Mouse (Mus musculus): ENCODE data around the gene Jsrp1.

Jsrp1 gene

DNA sequence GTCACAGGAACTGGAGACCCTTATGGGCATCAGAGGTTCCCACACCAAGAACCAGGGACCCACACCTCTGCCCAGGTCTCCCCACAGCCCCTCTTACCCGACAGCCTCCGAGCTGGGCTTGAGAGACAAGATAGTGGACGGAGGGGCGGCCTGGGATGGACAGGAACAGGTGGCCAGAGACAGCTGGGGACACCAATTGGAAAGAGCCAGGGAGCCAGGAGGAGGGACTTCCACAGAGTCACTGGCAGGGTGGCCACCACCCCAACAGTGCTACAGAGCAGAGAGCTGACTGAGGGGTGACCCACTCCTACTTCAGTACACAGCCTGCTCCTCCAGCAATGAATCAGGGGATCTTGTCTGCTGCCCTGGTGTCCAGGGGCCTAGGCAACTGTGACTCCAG is at the start of gene Jsrp1:
Gene Jsrp1, minus strand, starts transcription at position 133 of the 400 bp plus-strand sequence.
- ATAC-seq (ENCODE audit: low TSS enrichment) = no peak

- no peak for ATAC-seq (ENCODE audit: low TSS enrichment)
Observed at GRCm38 (mm10) chr10:80862305-80862704, 49.0 kb upstream of the Jsrp1 start.

DNA sequence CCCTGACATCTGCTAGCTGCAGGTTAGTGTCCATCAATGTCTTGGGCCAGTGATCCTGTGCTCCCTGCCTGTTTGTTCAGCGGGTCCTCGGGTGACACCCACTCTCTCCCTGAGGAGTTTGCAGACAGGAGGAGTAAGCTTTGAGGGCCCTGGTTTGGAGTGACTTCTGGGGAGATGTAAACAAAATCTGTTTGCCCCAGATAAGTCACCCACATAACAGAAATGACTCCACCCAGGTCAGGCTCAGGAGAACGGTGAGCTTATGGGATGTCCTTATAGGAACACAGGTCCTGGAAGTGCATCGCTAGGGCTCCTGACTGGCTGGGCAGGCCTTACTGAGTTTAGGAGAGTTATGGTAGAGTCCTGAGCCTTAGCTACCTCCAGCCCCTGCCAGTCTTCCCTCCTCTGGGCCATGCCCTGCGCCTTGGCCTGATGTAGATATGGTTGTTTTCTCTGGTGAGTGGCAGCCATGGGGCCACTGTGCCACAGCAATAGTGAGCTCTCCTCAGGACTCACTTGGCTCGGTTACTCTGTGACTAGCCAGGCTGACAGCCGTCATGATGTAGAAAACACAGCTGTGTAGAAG is 45.1 kb upstream of the Jsrp1 start:
- ATAC-seq (ENCODE audit: low TSS enrichment) = no peak

DNA sequence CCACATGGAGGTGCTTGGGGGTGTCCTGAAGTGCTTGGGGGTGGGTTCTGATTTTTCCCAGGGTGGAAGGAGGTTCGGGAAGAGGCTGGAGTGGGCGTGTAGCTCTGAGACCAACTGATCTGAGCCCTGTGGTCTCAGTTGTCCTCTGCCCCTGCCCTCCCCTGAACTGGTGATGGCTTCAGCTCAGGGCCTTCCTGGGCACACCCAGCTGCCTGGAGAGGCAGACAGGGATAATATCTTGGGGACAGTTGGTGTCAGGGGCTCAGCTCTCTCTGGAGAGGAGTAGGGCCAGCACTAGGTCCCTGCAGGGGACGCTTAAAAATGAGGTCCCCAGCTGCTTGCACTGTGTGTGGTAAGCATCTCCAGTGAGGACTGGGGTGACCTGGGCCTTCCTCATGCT is 44.5 kb upstream of the Jsrp1 start:
- ATAC-seq (ENCODE audit: low TSS enrichment) = no peak

GRCm38 (mm10) chr10:80857386-80857785 is 44.1 kb upstream of the Jsrp1 start:
- peak; percentile 25; the same call in 1 of the 2 replicates for ATAC-seq (ENCODE audit: low TSS enrichment)

DNA sequence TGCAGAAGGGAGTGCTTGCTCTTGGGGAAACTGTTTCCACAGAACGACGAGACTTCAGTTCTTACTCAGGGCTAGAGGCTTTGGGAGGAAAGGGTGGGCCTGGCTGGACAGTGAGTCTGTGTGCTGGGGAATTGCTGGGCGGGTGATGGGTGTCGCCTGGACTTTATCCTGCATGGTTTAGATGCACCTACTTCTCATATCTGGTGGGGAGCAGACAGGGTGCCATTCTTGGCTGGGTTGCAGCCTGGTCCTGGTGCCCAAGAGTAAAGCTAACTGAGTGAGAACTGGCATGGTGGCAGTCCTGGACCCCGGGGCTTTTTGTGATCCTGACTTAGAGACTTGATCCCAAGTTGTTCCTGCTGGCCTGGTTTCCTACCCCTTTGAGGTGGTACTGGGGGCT is 43.6 kb upstream of the Jsrp1 start:
- no peak for ATAC-seq (ENCODE audit: low TSS enrichment)

GRCm38 (mm10) chr10:80856267-80856666 is 43.0 kb upstream of the Jsrp1 start:
- ATAC-seq (ENCODE audit: low TSS enrichment) = 0 out of 2 replicates have a peak, but pooled peaks have one; percentile 28

GRCm38 (mm10) chr10:80855749-80856073 is 42.4 kb upstream of the Jsrp1 start:
- ATAC-seq (ENCODE audit: low TSS enrichment) = no peak

DNA sequence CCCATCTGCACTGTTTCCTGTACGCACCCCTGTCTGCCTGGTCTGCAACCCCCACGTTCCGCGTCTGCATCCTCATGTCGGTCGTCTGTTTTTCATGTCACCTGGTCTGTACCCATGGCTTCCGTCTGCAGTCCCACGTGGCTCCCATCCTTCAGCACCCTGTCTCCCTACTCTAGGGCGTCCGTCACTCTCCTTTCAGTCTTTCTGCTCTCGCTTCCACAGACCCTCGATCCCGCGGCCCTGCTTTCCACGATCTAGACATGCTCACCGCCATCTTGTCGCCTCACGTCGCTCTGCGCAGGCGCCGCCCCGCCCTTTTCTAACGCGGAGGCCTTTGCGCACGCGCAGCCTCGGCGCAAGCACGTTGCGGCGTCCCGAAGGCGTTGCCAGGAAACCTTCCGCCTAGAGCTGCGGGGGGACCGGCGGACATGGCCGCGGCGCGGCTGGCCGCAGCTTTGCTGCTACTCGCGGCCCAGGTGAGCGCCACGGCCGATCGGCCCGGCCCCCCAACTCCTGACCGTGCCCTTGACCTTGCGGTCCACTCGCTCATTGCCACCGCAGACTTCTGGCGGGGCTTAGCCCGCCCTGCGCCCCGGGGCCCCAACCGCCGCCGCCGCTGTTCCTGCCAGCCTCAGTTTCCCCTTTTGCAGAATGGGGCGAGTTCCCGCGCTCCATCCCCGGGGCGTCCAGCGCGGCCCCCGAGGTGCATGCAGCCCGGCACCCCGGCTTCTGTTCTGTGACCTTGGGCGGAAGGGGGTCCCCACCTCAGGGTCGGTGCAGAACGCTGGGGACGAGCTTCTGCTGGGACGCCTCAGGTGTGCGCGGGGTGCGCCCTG is 41.8 kb upstream of the Jsrp1 start, which contains the start of the genes Lsm7 and Sppl2b:
Gene Lsm7, minus strand, starts transcription at position 297 of the 836 bp plus-strand sequence.
Gene Sppl2b, plus strand, starts transcription at position 363 of the 836 bp plus-strand sequence.
- ATAC-seq (ENCODE audit: low TSS enrichment) = peak; percentile 69

- ATAC-seq (ENCODE audit: low TSS enrichment) = no peak
Observed at GRCm38 (mm10) chr10:80848571-80848970, 35.3 kb upstream of the Jsrp1 start.

- peak; percentile 36; the same call in 1 of the 2 replicates for ATAC-seq (ENCODE audit: low TSS enrichment)
Observed at GRCm38 (mm10) chr10:80845732-80846131, 32.4 kb upstream of the Jsrp1 start.

DNA sequence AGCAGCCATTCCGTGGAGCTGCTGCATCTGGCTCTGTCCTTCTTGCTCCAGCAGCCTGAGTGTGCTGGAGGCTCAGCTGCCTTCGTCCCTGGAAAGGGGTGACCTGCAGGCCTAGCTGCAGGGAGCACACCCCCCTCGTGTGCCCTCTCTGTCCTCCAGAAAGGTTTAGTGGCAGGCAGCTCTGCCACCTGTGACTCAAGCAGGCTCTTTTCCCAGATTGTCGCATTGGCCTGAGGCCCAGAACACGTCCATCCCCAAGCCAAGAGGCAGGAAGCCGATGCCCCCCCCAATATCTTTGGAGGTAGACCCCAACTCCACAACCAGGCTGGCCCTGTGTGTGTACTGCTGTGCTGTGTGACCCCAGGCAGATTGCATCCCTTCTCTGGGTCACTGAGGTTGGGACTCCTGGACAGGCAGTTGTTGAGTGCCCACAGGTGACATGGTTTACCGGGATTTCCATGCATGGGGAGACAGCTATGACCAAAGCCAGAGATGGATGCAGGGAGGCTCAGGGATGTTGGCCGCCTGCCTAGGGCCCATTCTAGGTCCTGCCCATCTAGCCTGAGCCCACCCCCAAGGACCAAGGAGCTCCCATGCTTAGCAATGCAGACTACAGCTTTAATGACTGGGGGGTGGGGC is 31.9 kb upstream of the Jsrp1 start:
- ATAC-seq (ENCODE audit: low TSS enrichment) = no peak

- ATAC-seq (ENCODE audit: low TSS enrichment) = peak; percentile 41; the same call in 1 of the 2 replicates
Observed at GRCm38 (mm10) chr10:80843931-80844547, 30.7 kb upstream of the Jsrp1 start, which contains the start of gene Lingo3. Gene Lingo3, minus strand, starts transcription at chr10:80844039.

- ATAC-seq (ENCODE audit: low TSS enrichment) = peak; percentile 3; the same call in 1 of the 2 replicates
Observed at GRCm38 (mm10) chr10:80843087-80843930, 30.0 kb upstream of the Jsrp1 start.

- 0 out of 2 replicates have a peak, but pooled peaks have one; percentile 7 for ATAC-seq (ENCODE audit: low TSS enrichment)
Observed at GRCm38 (mm10) chr10:80842334-80842733, 29.0 kb upstream of the Jsrp1 start.

DNA sequence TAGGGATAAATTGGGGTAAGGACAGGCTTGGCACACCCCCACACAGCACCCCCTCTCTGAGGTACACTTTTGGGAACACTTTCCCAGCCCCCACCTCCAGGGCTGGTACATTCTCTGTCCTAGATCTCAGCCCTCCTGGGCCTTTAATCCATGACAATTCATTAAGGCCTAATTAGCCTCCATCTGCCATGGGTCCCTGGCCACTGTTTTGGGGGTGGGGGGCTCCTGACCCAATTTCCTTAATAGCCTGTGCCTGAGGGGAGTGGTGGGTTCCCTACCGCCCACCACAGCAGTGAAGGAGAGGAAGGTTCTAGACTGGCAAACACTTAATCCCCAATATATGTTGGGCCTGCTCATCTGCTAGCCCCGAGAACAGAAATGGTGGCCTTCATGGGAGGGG is 28.4 kb upstream of the Jsrp1 start:
- no peak for ATAC-seq (ENCODE audit: low TSS enrichment)

DNA sequence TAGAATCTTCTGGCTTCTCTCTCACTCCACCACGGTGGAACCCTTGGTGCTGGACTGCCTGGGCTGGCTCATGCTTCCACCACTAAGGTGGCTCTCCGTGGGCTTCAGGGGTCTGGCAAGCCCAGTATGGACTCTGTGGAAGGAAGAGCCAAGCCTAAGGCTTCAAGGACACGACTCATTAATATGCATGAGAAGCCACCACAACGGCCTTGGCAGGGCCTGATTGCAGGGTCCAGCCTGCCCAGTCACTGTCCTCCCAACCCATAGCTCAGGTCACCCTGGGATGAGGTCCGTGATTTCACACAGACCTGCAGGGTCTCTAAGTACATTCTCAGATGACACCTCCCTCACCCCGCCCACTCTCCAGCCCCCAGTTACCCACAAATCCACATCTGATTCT is 26.6 kb upstream of the Jsrp1 start:
- no peak for ATAC-seq (ENCODE audit: low TSS enrichment)

GRCm38 (mm10) chr10:80838346-80838912 is 25.1 kb upstream of the Jsrp1 start:
- ATAC-seq (ENCODE audit: low TSS enrichment) = no peak

DNA sequence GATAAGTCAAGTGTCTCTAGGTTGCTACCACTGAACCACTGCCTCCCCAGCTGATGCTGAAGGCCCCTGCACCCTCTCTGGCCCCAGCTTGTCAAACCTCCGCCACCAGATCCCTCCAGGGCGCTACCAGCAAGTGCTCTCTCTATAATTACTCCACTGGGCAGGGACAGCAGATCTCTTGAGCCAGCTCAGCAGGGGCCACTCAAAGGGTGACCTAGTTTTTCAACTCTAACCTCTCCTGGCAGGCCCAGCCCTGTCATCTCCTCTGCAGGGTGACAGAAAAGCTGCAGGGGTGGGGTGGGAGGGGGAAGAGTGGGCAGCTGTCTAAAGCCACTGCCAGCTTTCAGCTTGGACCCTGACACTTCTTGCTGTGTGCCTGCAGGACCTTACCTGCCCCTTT is 24.5 kb upstream of the Jsrp1 start:
- no peak for ATAC-seq (ENCODE audit: low TSS enrichment)

GRCm38 (mm10) chr10:80836949-80837379 is 23.7 kb upstream of the Jsrp1 start:
- ATAC-seq (ENCODE audit: low TSS enrichment) = no peak

- no peak for ATAC-seq (ENCODE audit: low TSS enrichment)
Observed at GRCm38 (mm10) chr10:80835617-80836016, 22.3 kb upstream of the Jsrp1 start.

Measured in frontal cortex, adult (tissue).